Mouse (Mus musculus) cerebellum, postnatal 25 days (tissue): ENCODE measurements around the gene Ankdd1a.

ENCODE experiments used
- DNase-seq, 2 experiments: peaks; one replicate each; pipeline ENCODE4 v3.0.0; 2021; ENCODE audit warnings: mixed read lengths in 2 of 2

Ankdd1a gene

DNA sequence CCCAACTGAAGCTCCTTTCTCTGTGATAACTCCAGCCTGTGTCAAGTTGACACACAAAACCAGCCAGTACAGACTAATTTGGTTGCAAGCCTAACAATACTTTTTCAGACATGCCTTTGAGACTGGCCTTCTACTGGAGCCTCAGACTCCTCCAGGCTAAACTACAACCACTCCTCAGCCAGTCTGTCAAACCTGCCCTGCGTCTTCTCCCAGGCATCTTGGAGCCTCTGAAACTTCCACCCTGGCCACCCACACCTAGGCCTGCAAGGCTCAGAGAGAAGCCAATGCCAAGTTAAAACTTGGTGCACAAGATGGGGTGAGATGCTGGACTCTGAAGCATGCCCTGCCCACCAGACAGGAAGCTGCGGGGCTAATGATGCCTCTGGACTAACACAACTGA is 27.6 kb downstream of the Ankdd1a start:
- DNase-seq: no peak

DNA sequence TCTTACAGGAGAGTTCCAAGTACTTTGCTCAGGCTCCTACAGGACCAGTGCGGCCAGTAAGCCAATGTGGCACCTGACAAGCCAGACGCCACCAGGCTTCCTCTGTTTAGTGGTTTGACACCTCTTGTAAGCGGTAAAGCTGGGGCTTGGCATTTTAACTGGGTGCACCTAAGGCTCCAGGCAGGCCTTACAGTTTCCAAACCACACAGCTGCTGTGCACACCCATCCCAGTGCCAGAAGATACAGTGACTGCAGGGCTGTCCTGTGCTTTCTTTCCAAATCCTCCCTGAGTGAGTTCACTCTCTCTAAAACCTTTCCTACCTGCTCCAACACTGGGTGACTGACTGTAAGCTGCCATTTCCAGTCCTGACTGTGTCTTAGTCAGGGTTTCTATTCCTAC is 28.5 kb downstream of the Ankdd1a start:
- DNase-seq: no peak

DNA sequence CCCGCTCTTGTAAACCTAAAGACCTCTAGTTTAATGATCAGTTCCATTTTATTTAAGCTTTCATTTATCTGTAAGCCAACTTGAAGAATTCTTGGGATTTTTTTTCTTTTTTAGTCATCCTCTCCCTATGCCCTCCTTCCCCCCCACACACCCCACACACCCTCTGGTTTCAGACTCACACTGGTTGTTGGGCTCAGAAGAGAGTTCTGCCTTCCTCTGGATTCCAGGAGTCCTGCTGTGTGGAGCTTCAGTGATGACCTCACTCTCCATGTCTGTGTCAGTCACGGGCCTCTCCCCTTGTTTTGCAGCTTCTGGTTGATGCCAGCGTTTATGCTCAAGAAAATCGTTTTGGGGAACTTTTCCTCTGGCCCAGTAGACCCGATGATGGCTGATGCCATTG is 39.9 kb downstream of the Ankdd1a start:
- DNase-seq: no peak

DNA sequence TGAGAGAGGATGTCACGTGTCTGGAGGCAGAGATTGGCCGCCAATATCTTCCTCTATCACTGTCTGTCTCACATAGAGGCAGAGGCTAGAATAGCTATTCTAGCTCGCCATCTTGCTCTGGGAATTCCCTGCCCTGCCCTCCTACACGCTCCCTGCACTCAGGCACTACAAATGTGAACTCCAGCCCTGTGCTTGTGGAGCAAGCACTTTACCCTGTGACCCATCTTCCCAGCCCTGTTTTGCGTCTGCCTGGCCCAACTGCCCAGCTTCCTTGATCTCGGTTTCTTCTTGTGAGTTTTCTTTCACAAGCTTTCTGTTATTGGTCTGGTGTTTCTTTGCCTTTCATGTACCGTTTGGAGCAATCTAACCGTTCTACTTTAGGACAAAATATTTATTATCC is 40.8 kb downstream of the Ankdd1a start:
- no peak for DNase-seq

DNA sequence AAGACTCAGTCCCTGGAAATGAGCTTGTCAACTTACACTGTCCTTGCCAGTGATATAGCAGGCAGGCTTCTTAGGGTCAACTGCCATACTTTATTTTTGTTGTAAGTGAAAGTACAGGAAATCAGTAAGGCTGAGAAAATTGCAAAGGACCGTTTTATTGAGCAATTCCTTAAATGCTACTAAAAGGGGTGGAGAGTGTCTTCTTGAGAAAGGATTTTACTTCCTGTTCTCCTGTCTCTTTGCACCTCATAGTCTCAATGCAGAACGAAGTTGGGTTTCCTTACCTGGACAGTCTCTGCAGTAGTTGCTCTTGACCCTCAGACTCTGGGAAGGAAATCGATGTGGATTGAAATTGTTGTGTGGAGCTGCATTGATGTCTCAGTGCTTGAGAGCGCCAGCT is 47.2 kb downstream of the Ankdd1a start:
- no peak for DNase-seq

DNA sequence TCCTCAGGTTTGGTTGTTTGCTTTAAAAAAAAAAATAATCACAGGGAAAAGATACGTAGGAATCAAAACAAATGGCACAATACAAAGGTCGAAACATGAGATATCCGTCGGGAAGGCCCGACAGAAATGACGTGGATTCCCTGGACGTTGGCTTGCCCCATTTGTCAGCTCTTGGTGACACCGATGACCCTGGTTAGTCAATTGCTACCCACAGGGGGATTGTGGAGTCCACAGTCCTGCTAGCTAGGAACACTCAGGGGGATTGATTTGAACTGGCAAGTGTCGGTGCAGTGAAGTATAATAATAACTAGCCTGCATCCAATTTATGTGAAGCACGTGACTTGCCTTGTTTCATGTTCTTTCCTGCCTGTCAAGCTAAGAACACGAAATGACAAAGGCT is 52.3 kb downstream of the Ankdd1a start:
- no peak for DNase-seq

DNA sequence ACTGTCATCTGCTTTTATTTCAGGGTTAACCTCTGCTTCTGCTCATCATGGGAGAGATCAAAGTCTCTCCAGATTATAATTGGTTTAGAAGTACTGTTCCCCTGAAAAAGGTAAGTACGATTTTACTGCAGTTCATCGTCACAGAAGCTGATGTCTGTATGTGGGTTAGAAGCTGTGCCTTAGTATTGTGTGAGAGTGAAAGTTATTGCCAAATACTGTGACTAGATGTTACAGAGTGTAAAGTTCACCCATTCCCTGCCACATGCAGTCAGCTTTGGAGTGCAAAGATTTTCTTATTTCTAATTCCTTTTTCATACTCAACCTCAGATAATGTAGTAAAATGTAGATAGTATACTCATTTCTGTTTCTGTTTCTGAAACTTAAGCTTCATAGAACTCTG is 54.8 kb downstream of the Ankdd1a start:
- no peak for DNase-seq

DNA sequence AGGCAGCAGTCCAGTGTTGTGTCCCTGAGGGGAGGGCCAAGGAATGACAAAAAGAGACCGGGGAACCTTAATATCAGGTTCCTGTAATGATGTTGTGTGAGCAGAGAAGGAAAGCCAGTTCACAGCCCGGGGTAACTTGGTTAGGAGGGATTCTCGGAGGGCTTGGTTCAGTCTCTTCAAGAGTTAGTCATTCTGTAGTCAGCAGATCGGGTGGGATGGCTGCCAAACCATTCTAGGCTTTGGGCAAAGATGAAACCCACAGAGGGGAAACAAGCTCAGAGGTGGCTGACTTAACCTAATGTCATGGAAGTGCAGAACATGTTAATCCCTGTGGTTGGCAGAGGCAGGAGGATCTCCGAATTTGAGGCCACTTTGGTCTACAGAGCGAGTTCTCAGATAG is 55.8 kb downstream of the Ankdd1a start:
- DNase-seq: peak in 1 of 2 experiments; percentile 35

DNA sequence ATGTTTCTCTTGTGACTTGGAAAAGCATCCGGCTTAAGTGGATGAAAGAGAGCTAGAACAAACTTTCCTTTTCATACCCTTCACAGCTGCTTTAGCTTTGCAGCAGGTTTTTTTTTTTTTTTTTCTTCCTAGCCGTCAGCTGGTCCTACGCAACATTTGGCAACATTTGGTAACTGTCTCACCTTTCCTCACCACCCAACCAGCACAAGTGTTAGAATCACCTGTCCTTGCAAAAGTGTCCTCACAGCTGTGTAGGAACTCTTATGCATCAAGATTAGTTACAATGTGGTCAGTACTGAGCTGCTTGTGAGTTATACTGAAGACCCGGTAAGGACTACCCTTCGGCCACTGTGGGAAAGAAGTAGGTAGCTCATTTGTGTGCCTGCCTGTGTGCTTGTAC is 57.4 kb downstream of the Ankdd1a start:
- no peak for DNase-seq

DNA sequence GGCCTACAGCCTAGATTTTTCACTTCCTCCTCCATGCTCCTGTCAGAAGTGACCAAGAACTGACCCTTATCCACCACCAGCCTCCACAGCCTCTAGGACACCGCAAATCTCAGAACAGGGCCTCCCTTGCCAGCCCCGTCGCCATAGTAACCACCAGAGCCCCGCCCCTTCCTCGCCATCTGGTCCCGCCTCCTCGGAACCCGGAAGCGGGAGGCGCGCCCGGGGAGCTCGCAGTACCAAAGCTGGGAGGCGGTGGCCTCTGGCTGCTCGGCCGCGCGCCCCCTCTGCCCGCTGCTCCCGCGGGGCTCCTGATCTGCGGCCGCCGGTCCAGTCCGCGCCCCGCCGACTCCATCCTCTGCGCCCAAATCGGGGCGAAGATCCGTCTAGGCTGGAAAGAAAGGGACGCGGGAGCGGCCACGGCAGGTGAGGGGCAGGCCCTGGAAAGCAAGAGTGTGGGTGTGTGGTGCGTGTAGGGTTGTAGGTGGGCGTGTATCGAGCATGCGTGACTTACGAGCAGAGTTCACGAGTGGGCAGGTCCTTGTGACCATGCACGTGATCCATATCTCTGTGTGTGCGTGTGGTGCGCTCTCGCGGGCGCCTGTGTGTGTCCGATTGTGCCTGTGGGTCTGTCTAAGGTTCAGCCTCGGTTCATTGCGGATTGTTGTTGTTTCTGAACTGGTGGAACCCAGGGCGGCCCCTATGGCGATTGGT is 59.1 kb downstream of the Ankdd1a start, which contains the start of gene Spg21:
Gene Spg21 (plus strand): TSS at position 216 of the 711 bp plus-strand sequence.
- DNase-seq: peak; percentile 96 to 98

DNA sequence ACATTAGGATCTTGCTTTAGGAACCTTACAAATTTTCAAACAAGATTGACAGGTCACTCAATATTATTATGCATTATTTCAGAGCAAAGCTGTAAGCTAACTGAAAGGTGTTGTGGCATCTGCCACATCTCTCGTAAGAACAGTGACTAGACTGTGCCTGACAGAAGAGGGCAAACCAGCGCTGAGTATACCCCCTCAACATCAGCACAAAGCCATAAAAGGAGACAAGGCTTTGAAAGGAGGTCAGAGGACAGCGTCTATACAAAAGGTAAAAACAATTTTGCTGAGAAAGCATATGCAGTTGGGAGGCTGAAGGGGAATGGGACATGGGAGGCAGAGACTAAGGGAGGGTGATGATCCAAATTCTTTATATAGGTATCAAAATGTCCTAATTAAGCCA is 59.8 kb downstream of the Ankdd1a start:
- DNase-seq: no peak

DNA sequence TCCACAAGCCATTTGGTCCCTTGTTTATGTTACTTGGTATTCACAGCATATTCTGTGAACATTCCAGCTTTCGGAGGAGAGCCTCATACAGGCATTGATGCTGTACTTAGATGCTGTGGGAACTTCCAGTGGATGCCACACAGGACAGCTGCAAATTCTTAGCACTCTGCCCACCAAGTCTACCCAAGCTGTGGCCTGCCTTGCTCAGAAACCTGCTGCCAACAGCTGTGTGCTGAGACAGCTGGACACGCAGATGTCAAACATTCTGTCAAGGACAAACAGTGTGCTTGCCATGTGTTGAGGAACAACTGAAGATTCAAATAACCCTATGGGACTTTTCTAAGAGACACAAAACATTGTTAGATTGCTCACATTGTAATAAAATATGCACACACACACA is 61.0 kb downstream of the Ankdd1a start:
- DNase-seq: no peak

DNA sequence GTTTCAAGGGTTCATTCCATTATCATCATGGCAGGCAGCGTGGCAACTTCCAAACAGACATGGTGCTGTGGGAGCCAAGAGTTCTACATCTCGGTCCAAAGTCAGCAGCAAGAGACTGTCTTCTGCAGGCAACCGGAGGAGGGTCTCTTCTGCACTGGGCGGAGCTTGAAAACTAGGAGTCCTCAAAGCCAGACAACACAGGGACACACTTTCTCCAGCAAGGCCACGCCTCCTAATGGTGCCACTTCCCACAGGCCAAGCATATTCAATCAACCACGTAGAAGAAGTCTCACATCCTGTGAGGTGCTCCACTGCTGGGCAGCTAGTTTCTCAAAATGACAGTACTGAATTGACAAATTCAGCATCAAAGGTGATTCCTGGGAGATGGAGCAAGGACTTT is 72.0 kb downstream of the Ankdd1a start:
- no peak for DNase-seq

DNA sequence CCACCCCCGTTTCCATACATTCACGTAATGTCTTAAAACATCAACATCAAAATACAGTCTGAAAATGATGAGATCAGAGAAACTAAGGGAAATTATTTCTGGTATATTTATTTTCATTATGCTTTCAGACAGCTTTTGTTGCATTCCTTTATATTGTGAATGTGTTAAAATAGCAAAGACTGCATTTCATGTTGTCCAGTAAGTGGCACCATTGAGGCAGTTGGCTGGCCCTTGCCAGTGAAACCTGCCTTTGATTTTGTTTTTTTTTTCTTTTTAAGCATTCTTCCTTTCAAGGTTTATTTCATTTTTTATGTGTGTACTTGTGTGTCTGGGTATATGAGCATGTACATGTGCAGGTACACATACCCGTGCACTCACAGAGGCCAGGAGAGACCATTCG is 75.3 kb downstream of the Ankdd1a start:
- no peak for DNase-seq
